Mouse (Mus musculus): ENCODE data around the gene Grm1. TPM values are rescaled to one million over a fixed set of nuclear protein-coding genes. Genes with fewer than 3 reads are reported as not detected.
A peak's percentile ranks its signal among the peaks of the same experiment; 100 is the strongest.

Grm1 gene
- polyA plus RNA-seq (2014; fragmentation: Nextera tagmentation; extraction: Ambion mirVana), result not detected in 2 replicates

GRCm38 (mm10) chr10:11081611-11082398, at the start of gene Grm1:
Gene Grm1, minus strand, starts transcription at chr10:11082356.
- Histone ChIP-seq H3K27ac (ENCODE audit: low read length) (no peak within 1 kb of the TSS), H3K4me2 (replicated peaks; ENCODE audit: low read depth, low read length) (no peak within 1 kb of the TSS; the same call in 1 of the 2 replicates), H3K4me3 (ENCODE audit: low read depth, low read length) (no peak within 1 kb of the TSS), H3K4me1 (ENCODE audit: control insufficient read depth, insufficient read depth, low read length) (no peaks in the 10 kb centered on the region), H3K9ac (replicated peaks; ENCODE audit: low read depth, low read length) (no peak within 1 kb of the TSS), H3K27me3 (ENCODE audit: control insufficient read depth, insufficient read depth, low read length) (peaks cover 21% of the 10 kb centered on the region), H3K36me3 (ENCODE audit: control insufficient read depth, insufficient read depth, low read length) (no peaks in the 10 kb centered on the region), H3K9me3 (ENCODE audit: control insufficient read depth, low read depth, low read length) (no peaks in the 10 kb centered on the region)
- WGBS, result 4% methylated on average over 28 of the region's 32 CpGs
- 0 out of 2 replicates have a peak, but pooled peaks have one; percentile 14 for ATAC-seq (ENCODE audit: insufficient number of reproducible peaks, insufficient read depth, low FRiP score, low read depth)

- Histone ChIP-seq H3K4me1 (ENCODE audit: control insufficient read depth, insufficient read depth, low read length) (no peaks in the 10 kb centered on the region), H3K4me2 (replicated peaks; ENCODE audit: low read depth, low read length) (no peak overlapping the region), H3K27ac (ENCODE audit: low read length) (no peak overlapping the region), H3K27me3 (ENCODE audit: control insufficient read depth, insufficient read depth, low read length) (no peaks in the 10 kb centered on the region), H3K9ac (replicated peaks; ENCODE audit: low read depth, low read length) (no peak overlapping the region), H3K9me3 (ENCODE audit: control insufficient read depth, low read depth, low read length) (no peaks in the 10 kb centered on the region), H3K4me3 (ENCODE audit: low read depth, low read length) (no peak overlapping the region), H3K36me3 (ENCODE audit: control insufficient read depth, insufficient read depth, low read length) (no peaks in the 10 kb centered on the region)
- no peak for ATAC-seq (ENCODE audit: insufficient number of reproducible peaks, insufficient read depth, low FRiP score, low read depth)
- WGBS, result 77% methylated on average over 2 of the region's 2 CpGs
Observed at GRCm38 (mm10) chr10:11121781-11122180, 39.6 kb upstream of the Grm1 start.

- no peak for ATAC-seq (ENCODE audit: insufficient number of reproducible peaks, insufficient read depth, low FRiP score, low read depth)
Observed at GRCm38 (mm10) chr10:11098475-11099044, 16.4 kb upstream of the Grm1 start.

GRCm38 (mm10) chr10:11086348-11086747, 4.2 kb upstream of the Grm1 start:
- H3K4me1 ChIP-seq (ENCODE audit: control insufficient read depth, insufficient read depth, low read length), result no peaks in the 10 kb centered on the region
- 77% methylated on average over 3 of the region's 3 CpGs for WGBS
- H3K9ac ChIP-seq (replicated peaks; ENCODE audit: low read depth, low read length), result no peak overlapping the region
- peaks cover 5% of the 10 kb centered on the region for H3K27me3 ChIP-seq (ENCODE audit: control insufficient read depth, insufficient read depth, low read length)
- H3K4me2 ChIP-seq (replicated peaks; ENCODE audit: low read depth, low read length), result no peak overlapping the region
- H3K9me3 ChIP-seq (ENCODE audit: control insufficient read depth, low read depth, low read length), result no peaks in the 10 kb centered on the region
- H3K4me3 ChIP-seq (ENCODE audit: low read depth, low read length), result no peak overlapping the region
- H3K36me3 ChIP-seq (ENCODE audit: control insufficient read depth, insufficient read depth, low read length), result no peaks in the 10 kb centered on the region
- ATAC-seq (ENCODE audit: insufficient number of reproducible peaks, insufficient read depth, low FRiP score, low read depth), result no peak
- H3K27ac ChIP-seq (ENCODE audit: low read length), result no peak overlapping the region

More at GRCm38 (mm10) chr10:11098475-11099044, 16.4 kb upstream of the Grm1 start:
- H3K9me3 ChIP-seq (ENCODE audit: control insufficient read depth, low read depth, low read length), result no peaks in the 10 kb centered on the region
- no peak overlapping the region for H3K27ac ChIP-seq (ENCODE audit: low read length)
- no peaks in the 10 kb centered on the region for H3K36me3 ChIP-seq (ENCODE audit: control insufficient read depth, insufficient read depth, low read length)
- no peak overlapping the region for H3K9ac ChIP-seq (replicated peaks; ENCODE audit: low read depth, low read length)
- no peaks in the 10 kb centered on the region for H3K4me1 ChIP-seq (ENCODE audit: control insufficient read depth, insufficient read depth, low read length)
- H3K27me3 ChIP-seq (ENCODE audit: control insufficient read depth, insufficient read depth, low read length), result no peaks in the 10 kb centered on the region
- 86% methylated on average over 4 of the region's 4 CpGs for WGBS
- no peak overlapping the region for H3K4me2 ChIP-seq (replicated peaks; ENCODE audit: low read depth, low read length)
- H3K4me3 ChIP-seq (ENCODE audit: low read depth, low read length), result no peak overlapping the region

- no peak overlapping the region for H3K9ac ChIP-seq (replicated peaks; ENCODE audit: low read depth, low read length)
- H3K4me2 ChIP-seq (replicated peaks; ENCODE audit: low read depth, low read length), result no peak overlapping the region
- no peak overlapping the region for H3K27ac ChIP-seq (ENCODE audit: low read length)
- H3K4me3 ChIP-seq (ENCODE audit: low read depth, low read length), result no peak overlapping the region
- peaks cover 21% of the 10 kb centered on the region for H3K27me3 ChIP-seq (ENCODE audit: control insufficient read depth, insufficient read depth, low read length)
- no peak for ATAC-seq (ENCODE audit: insufficient number of reproducible peaks, insufficient read depth, low FRiP score, low read depth)
- 10% methylated on average over 25 of the region's 25 CpGs for WGBS
- H3K36me3 ChIP-seq (ENCODE audit: control insufficient read depth, insufficient read depth, low read length), result no peaks in the 10 kb centered on the region
- no peaks in the 10 kb centered on the region for H3K4me1 ChIP-seq (ENCODE audit: control insufficient read depth, insufficient read depth, low read length)
- H3K9me3 ChIP-seq (ENCODE audit: control insufficient read depth, low read depth, low read length), result no peaks in the 10 kb centered on the region
Observed at GRCm38 (mm10) chr10:11080725-11081610, 1.2 kb downstream of the Grm1 start.

GRCm38 (mm10) chr10:11080013-11080724, 2.0 kb downstream of the Grm1 start:
- H3K4me3 ChIP-seq (ENCODE audit: low read depth, low read length), result no peak overlapping the region
- no peak for ATAC-seq (ENCODE audit: insufficient number of reproducible peaks, insufficient read depth, low FRiP score, low read depth)
- H3K36me3 ChIP-seq (ENCODE audit: control insufficient read depth, insufficient read depth, low read length), result no peaks in the 10 kb centered on the region
- 12% methylated on average over 33 of the region's 33 CpGs for WGBS
- no peaks in the 10 kb centered on the region for H3K9me3 ChIP-seq (ENCODE audit: control insufficient read depth, low read depth, low read length)
- no peaks in the 10 kb centered on the region for H3K4me1 ChIP-seq (ENCODE audit: control insufficient read depth, insufficient read depth, low read length)
- no peak overlapping the region for H3K9ac ChIP-seq (replicated peaks; ENCODE audit: low read depth, low read length)
- H3K27me3 ChIP-seq (ENCODE audit: control insufficient read depth, insufficient read depth, low read length), result peaks cover 21% of the 10 kb centered on the region
- H3K4me2 ChIP-seq (replicated peaks; ENCODE audit: low read depth, low read length), result no peak overlapping the region
- H3K27ac ChIP-seq (ENCODE audit: low read length), result no peak overlapping the region

GRCm38 (mm10) chr10:11079506-11079905, 2.6 kb downstream of the Grm1 start:
- H3K9ac ChIP-seq (replicated peaks; ENCODE audit: low read depth, low read length), result no peak overlapping the region
- H3K27ac ChIP-seq (ENCODE audit: low read length), result no peak overlapping the region
- H3K4me2 ChIP-seq (replicated peaks; ENCODE audit: low read depth, low read length), result no peak overlapping the region
- no peaks in the 10 kb centered on the region for H3K4me1 ChIP-seq (ENCODE audit: control insufficient read depth, insufficient read depth, low read length)
- no peak overlapping the region for H3K4me3 ChIP-seq (ENCODE audit: low read depth, low read length)
- no peak for ATAC-seq (ENCODE audit: insufficient number of reproducible peaks, insufficient read depth, low FRiP score, low read depth)
- no peaks in the 10 kb centered on the region for H3K36me3 ChIP-seq (ENCODE audit: control insufficient read depth, insufficient read depth, low read length)
- peaks cover 21% of the 10 kb centered on the region for H3K27me3 ChIP-seq (ENCODE audit: control insufficient read depth, insufficient read depth, low read length)
- WGBS, result 73% methylated on average over 8 of the region's 8 CpGs
- no peaks in the 10 kb centered on the region for H3K9me3 ChIP-seq (ENCODE audit: control insufficient read depth, low read depth, low read length)

GRCm38 (mm10) chr10:11065136-11065535, 17.0 kb downstream of the Grm1 start:
- Histone ChIP-seq H3K36me3 (ENCODE audit: control insufficient read depth, insufficient read depth, low read length) (no peaks in the 10 kb centered on the region), H3K9me3 (ENCODE audit: control insufficient read depth, low read depth, low read length) (no peaks in the 10 kb centered on the region), H3K9ac (replicated peaks; ENCODE audit: low read depth, low read length) (no peak overlapping the region), H3K4me1 (ENCODE audit: control insufficient read depth, insufficient read depth, low read length) (no peaks in the 10 kb centered on the region), H3K4me3 (ENCODE audit: low read depth, low read length) (no peak overlapping the region), H3K27me3 (ENCODE audit: control insufficient read depth, insufficient read depth, low read length) (no peaks in the 10 kb centered on the region), H3K27ac (ENCODE audit: low read length) (no peak overlapping the region), H3K4me2 (replicated peaks; ENCODE audit: low read depth, low read length) (no peak overlapping the region)
- WGBS, result 65% methylated on average over 2 of the region's 2 CpGs
- no peak for ATAC-seq (ENCODE audit: insufficient number of reproducible peaks, insufficient read depth, low FRiP score, low read depth)
